Mouse (Mus musculus): ENCODE measurements at regions not wholly inside any gene's neighbourhood (a gene's known extent, or its start where the extent isn't known, plus 50 kb on each side); places are given as distances from the start of the nearest gene placed in this dataset.
"Not testable (repeated sequence)": the region's sequence is repeated elsewhere in the genome, so short reads cannot be mapped to it uniquely, and the experiment has no call there.

DNA sequence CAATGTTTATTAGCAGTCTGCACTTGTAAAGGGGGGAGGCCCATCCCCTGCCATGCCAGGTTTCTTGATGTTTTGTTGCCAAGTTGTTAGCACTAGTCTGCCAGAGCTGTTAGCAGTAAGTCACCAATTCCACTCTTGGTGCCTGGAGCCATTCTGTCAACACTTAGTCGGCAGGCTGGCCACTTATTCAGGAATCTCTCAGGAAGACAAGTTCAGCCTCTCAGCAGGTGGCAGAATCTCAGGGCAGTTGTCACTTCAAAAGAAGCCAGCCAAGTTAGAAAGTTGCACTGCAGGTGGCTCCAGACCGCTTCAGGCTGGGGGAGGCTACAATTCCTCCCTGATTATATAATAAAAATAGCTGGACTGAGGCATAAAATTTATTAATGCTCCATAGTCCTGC, 424.2 kb downstream of the Cdh10 start:
- WGBS = 58% methylated on average over 2 of the region's 2 CpGs
- not testable (repeated sequence) for H3K9ac ChIP-seq (replicated peaks); H3K27me3 ChIP-seq; H3K9me3 ChIP-seq; ATAC-seq (replicated peaks); H3K4me2 ChIP-seq (replicated peaks); H3K4me3 ChIP-seq; H3K36me3 ChIP-seq; H3K4me1 ChIP-seq; H3K27ac ChIP-seq (replicated peaks)

DNA sequence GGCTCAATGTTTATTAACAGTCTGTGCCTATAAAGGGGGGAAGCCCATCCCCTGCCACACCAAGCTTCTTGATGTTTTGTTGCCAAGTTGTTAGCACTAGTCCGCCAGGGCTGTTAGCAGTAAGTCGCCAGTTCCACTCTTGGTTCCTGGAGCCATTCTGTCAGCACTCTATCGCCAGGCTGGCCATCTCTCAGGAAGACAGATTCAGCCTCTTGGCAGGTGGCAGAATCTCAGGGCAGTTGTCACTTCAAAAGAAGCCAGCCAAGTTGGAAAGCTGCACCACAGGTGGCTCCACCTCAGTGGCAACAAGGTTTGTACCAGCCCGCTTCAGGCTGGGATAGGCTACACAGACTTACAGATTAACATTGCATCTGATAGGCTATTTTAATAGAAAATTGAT, 428.7 kb downstream of the Cdh10 start:
- Histone ChIP-seq H3K27ac (replicated peaks) (no peak overlapping the region), H3K4me1 (no peaks in the 10 kb centered on the region), H3K9ac (replicated peaks) (no peak overlapping the region), H3K27me3 (no peaks in the 10 kb centered on the region), H3K4me2 (replicated peaks) (no peak overlapping the region), H3K4me3 (no peak overlapping the region), H3K9me3 (0 out of 2 replicates have a peak, but pooled peaks cover 4% of the 10 kb centered on the region), H3K36me3 (no peaks in the 10 kb centered on the region)
- ATAC-seq (replicated peaks) = no peak
- WGBS = 85% methylated on average over 4 of the region's 4 CpGs

- peak overlapping the region; percentile 19 for H3K4me3 ChIP-seq
These were observed 457.4 kb downstream of the Cdh10 start for GRCm38 (mm10) chr15:19275968-19276826.

GRCm38 (mm10) chr15:19316380-19316779, 497.6 kb downstream of the Cdh10 start:
- no peak for ATAC-seq (replicated peaks)
- 62% methylated on average over 1 of the region's 1 CpGs for WGBS
- no peak overlapping the region for H3K27ac ChIP-seq (replicated peaks)
- no peaks in the 10 kb centered on the region for H3K27me3 ChIP-seq
- H3K36me3 ChIP-seq = no peaks in the 10 kb centered on the region
- no peak overlapping the region for H3K4me3 ChIP-seq
- no peak overlapping the region for H3K9ac ChIP-seq (replicated peaks)
- H3K9me3 ChIP-seq = no peaks in the 10 kb centered on the region
- H3K4me1 ChIP-seq = no peaks in the 10 kb centered on the region
- no peak overlapping the region for H3K4me2 ChIP-seq (replicated peaks)

More at GRCm38 (mm10) chr15:19275968-19276826, 457.4 kb downstream of the Cdh10 start:
- Histone ChIP-seq H3K4me2 (replicated peaks) (peak overlapping the region; percentile 26), H3K9me3 (no peaks in the 10 kb centered on the region), H3K36me3 (no peaks in the 10 kb centered on the region), H3K9ac (replicated peaks) (no peak overlapping the region), H3K27ac (replicated peaks) (no peak overlapping the region), H3K27me3 (no peaks in the 10 kb centered on the region), H3K4me1 (no peaks in the 10 kb centered on the region)
- WGBS = 40% methylated on average over 10 of the region's 10 CpGs
- ATAC-seq (replicated peaks) = peak; percentile 74; the same call in 1 of the 2 replicates

GRCm38 (mm10) chr15:19356322-19356721, 537.6 kb downstream of the Cdh10 start:
- Histone ChIP-seq H3K4me3 (no peak overlapping the region), H3K9ac (replicated peaks) (no peak overlapping the region), H3K36me3 (no peaks in the 10 kb centered on the region), H3K27me3 (no peaks in the 10 kb centered on the region), H3K27ac (replicated peaks) (no peak overlapping the region), H3K4me2 (replicated peaks) (no peak overlapping the region), H3K9me3 (no peaks in the 10 kb centered on the region), H3K4me1 (no peaks in the 10 kb centered on the region)
- WGBS = 57% methylated on average over 1 of the region's 1 CpGs
- peak; percentile 66; the same call in 1 of the 2 replicates for ATAC-seq (replicated peaks)

GRCm38 (mm10) chr15:19360650-19361049, 541.9 kb downstream of the Cdh10 start:
- no peaks in the 10 kb centered on the region for H3K36me3 ChIP-seq
- no peaks in the 10 kb centered on the region for H3K27me3 ChIP-seq
- no peaks in the 10 kb centered on the region for H3K4me1 ChIP-seq
- ATAC-seq (replicated peaks) = peak; percentile 70; the same call in 1 of the 2 replicates
- no peak overlapping the region for H3K9ac ChIP-seq (replicated peaks)
- no peak overlapping the region for H3K27ac ChIP-seq (replicated peaks)
- no peak overlapping the region for H3K4me3 ChIP-seq
- H3K9me3 ChIP-seq = no peaks in the 10 kb centered on the region
- 40% methylated on average over 3 of the region's 3 CpGs for WGBS
- no peak overlapping the region for H3K4me2 ChIP-seq (replicated peaks)

DNA sequence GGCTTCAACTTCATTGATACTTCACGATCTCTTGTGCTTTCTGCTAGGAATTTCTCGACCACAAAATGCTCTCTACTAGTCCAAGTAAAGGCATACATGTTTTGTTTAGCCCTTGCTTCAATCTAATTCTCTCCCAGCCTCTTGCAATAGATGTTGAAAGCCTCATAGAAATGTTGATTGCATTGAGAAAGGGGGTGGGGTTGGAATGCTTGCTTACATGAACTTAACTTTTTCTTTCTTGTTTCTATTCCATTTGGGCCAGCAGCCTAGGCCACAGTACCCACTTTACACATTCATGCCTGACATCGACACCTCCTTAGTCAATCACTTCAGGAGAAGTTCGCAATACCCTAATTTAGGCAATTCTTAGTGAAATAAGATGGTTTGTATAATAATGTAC, 571.2 kb downstream of the Cdh10 start:
- H3K27ac ChIP-seq (replicated peaks) = no peak overlapping the region
- no peaks in the 10 kb centered on the region for H3K36me3 ChIP-seq
- ATAC-seq (replicated peaks) = no peak
- H3K9ac ChIP-seq (replicated peaks) = no peak overlapping the region
- no peak overlapping the region for H3K4me2 ChIP-seq (replicated peaks)
- no peak overlapping the region for H3K4me3 ChIP-seq
- no peaks in the 10 kb centered on the region for H3K4me1 ChIP-seq
- H3K9me3 ChIP-seq = no peaks in the 10 kb centered on the region
- no peaks in the 10 kb centered on the region for H3K27me3 ChIP-seq
- 83% methylated on average over 4 of the region's 4 CpGs for WGBS

DNA sequence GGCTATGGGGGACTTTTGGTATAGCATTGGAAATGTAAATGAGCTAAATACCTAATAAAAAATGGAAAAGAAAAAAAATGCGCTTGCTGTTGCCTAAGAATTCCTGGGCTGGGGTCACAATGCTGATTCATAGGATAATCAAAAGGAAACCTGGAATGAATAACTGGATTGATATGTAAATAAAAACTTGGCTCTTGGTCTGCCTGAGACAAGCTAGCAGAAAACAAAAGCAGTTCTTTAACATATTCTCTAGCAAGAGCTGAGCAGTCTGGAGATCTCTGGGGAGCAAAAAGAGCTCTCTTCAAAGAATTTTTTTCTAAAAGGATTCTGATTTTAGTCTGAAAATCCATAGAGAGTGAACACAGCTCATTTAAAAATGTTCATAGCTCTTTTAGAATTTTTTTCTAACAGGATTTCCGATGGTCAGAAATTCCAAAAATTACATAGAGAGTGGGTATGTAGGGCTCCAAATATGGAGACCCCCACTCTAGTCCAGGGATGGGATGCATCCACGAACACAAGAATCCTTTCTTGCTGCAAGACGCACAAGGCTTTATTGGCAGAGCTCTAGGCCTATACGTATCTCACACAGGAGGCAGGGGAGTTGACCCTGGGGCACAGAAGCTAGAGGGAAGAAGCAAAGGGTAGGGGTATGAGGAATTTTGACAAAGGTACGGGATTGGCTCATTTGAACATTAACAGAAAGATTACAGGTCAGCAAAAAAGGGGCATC, 572.7 kb downstream of the Cdh10 start:
- 0 out of 2 replicates have a peak, but pooled peaks have one; percentile 23 for ATAC-seq (replicated peaks)
- WGBS = 61% methylated on average over 6 of the region's 6 CpGs
- no peaks in the 10 kb centered on the region for H3K36me3 ChIP-seq

DNA sequence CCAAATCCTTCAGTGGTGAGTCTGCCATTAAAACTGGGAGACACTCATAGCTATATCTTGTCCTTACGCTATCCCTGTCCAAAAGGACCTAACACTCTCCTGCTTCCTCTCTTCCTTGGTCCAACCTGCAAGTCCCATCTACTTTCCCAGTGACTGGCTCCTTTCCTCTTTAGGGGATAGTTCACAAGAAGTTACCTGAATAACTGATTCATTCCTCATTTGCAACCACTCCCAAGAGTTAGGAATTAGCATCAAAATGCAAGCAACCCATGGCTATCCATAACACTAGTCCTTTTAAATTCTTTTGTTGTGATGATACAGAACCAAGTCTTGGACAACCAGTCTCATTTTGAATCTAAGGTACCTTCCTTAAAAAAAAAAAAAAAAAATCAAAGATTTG, 576.9 kb downstream of the Cdh10 start:
- Histone ChIP-seq H3K4me3 (no peak overlapping the region), H3K9ac (replicated peaks) (no peak overlapping the region), H3K36me3 (no peaks in the 10 kb centered on the region), H3K27me3 (no peaks in the 10 kb centered on the region), H3K9me3 (no peaks in the 10 kb centered on the region), H3K27ac (replicated peaks) (no peak overlapping the region), H3K4me1 (no peaks in the 10 kb centered on the region), H3K4me2 (replicated peaks) (no peak overlapping the region)
- 97% methylated on average over 1 of the region's 1 CpGs for WGBS
- no peak for ATAC-seq (replicated peaks)

More for the DNA sequence above, 572.7 kb downstream of the Cdh10 start:
- Histone ChIP-seq H3K9me3 (no peaks in the 10 kb centered on the region), H3K27me3 (no peaks in the 10 kb centered on the region), H3K27ac (replicated peaks) (no peak overlapping the region), H3K9ac (replicated peaks) (no peak overlapping the region), H3K4me1 (no peaks in the 10 kb centered on the region), H3K4me3 (no peak overlapping the region), H3K4me2 (replicated peaks) (no peak overlapping the region)

Data from forebrain, embryonic 15.5 days (tissue).